Comparison of ENCODE assay signal across 9 mouse cellular contexts in genomic region chr4:151302195-151303126, GRCm38 (mm10).
DNase-seq lines count a peak whose midpoint lies in the region; ATAC-seq and TF ChIP-seq lines count a peak whose summit lies in the region.
"Had no signal": no experiment of that assay in that cellular context is flagged by ENCODE, and none has a peak within 500 bp of the region (broad histone marks: within the 10 kb centered on the region; RNA-seq: fewer than 3 reads in every experiment).

No protein-coding gene starts in this region.

- no peaks in the 10 kb centered on the region for H3K36me3 ChIP-seq in embryonic facial prominence, embryonic 14.5 days (ENCODE audit: control insufficient read depth, insufficient read depth, low read length)
- H3K36me3 ChIP-seq in hindbrain, embryonic 11.5 days (ENCODE audit: control insufficient read depth, insufficient read depth, low read length) = no peaks in the 10 kb centered on the region
- no peaks in the 10 kb centered on the region for H3K36me3 ChIP-seq in limb, embryonic 11.5 days (ENCODE audit: control insufficient read depth, insufficient read depth, low read length)
- no peaks in the 10 kb centered on the region for H3K36me3 ChIP-seq in midbrain, embryonic 15.5 days (replicated peaks)

- TF ChIP-seq CTCF in cerebellum, adult 2 months (IDR thresholded peaks at IDR 0.05; ENCODE audit: borderline replicate concordance, insufficient read depth, low read depth, low read length) = peak; percentile 68

- WGBS in cerebellum, adult 2 months = 32% methylated on average over 11 of the region's 11 CpGs
- WGBS in embryonic facial prominence, embryonic 14.5 days = 16% methylated on average over 10 of the region's 11 CpGs
- 54% methylated on average over 11 of the region's 11 CpGs for WGBS in hindbrain, embryonic 11.5 days
- WGBS in limb, embryonic 11.5 days = 54% methylated on average over 11 of the region's 11 CpGs
- 35% methylated on average over 11 of the region's 11 CpGs for WGBS in midbrain, embryonic 15.5 days

- no peaks in the 10 kb centered on the region for H3K9me3 ChIP-seq in embryonic facial prominence, embryonic 14.5 days (ENCODE audit: control insufficient read depth, low read length)
- H3K9me3 ChIP-seq in hindbrain, embryonic 11.5 days (ENCODE audit: control insufficient read depth, low read length) = no peaks in the 10 kb centered on the region
- no peaks in the 10 kb centered on the region for H3K9me3 ChIP-seq in limb, embryonic 11.5 days (ENCODE audit: control insufficient read depth, low read length)
- H3K9me3 ChIP-seq in midbrain, embryonic 15.5 days = no peaks in the 10 kb centered on the region

- H3K9ac ChIP-seq in embryonic facial prominence, embryonic 14.5 days (ENCODE audit: low read depth, low read length) = no peak overlapping the region
- H3K9ac ChIP-seq in hindbrain, embryonic 11.5 days (ENCODE audit: low read depth, low read length) = no peak overlapping the region
- no peak overlapping the region for H3K9ac ChIP-seq in limb, embryonic 11.5 days (ENCODE audit: low read length)
- H3K9ac ChIP-seq in midbrain, embryonic 15.5 days = no peak overlapping the region

- no peaks in the 10 kb centered on the region for H3K27me3 ChIP-seq in cerebellum, adult 2 months (ENCODE audit: control insufficient read depth, insufficient read depth, low read length)
- H3K27me3 ChIP-seq in embryonic facial prominence, embryonic 14.5 days (replicated peaks; ENCODE audit: control insufficient read depth, insufficient read depth, low read length) = 0 out of 2 replicates have a peak, but pooled peaks cover 9% of the 10 kb centered on the region
- H3K27me3 ChIP-seq in hindbrain, embryonic 11.5 days (ENCODE audit: control insufficient read depth, insufficient read depth, low read length) = no peaks in the 10 kb centered on the region
- 0 out of 2 replicates have a peak, but pooled peaks cover 2% of the 10 kb centered on the region for H3K27me3 ChIP-seq in limb, embryonic 11.5 days (ENCODE audit: control insufficient read depth, insufficient read depth, low read length)
- no peaks in the 10 kb centered on the region for H3K27me3 ChIP-seq in midbrain, embryonic 15.5 days (replicated peaks)
- H3K27me3 ChIP-seq: CH12.LX had no signal

- DNase-seq in cerebellum, adult 2 months = peak; percentile 47 to 64
- DNase-seq in MN1 (ENCODE audit: low spot score) = peak; percentile 82
- peak; percentile 96 for DNase-seq in embryonic facial prominence, embryonic 14.5 days (ENCODE audit: low spot score)
- peak; percentile 77 for DNase-seq in hindbrain, embryonic 11.5 days (ENCODE audit: low spot score)
- peak; percentile 79 for DNase-seq in limb, embryonic 11.5 days (ENCODE audit: low spot score)
- DNase-seq in thymus, postnatal 14 days = peak; percentile 13

- no peak overlapping the region for H3K27ac ChIP-seq in cerebellum, adult 2 months (ENCODE audit: insufficient read depth, low read length)
- peak overlapping the region; percentile 75 for H3K27ac ChIP-seq in embryonic facial prominence, embryonic 14.5 days (replicated peaks; ENCODE audit: low read depth, low read length)
- H3K27ac ChIP-seq in hindbrain, embryonic 11.5 days (ENCODE audit: low read depth, low read length) = no peak overlapping the region
- no peak overlapping the region for H3K27ac ChIP-seq in limb, embryonic 11.5 days (replicated peaks; ENCODE audit: low read depth, low read length)
- peak overlapping the region; percentile 37; the same call in 1 of the 2 replicates for H3K27ac ChIP-seq in midbrain, embryonic 15.5 days

- peaks cover 55% of the 10 kb centered on the region for H3K4me1 ChIP-seq in cerebellum, adult 2 months (ENCODE audit: control insufficient read depth, insufficient read depth, low read length)
- H3K4me1 ChIP-seq in embryonic facial prominence, embryonic 14.5 days (ENCODE audit: control insufficient read depth, insufficient read depth, low read length) = peaks cover 26% of the 10 kb centered on the region
- no peaks in the 10 kb centered on the region; the same call in 1 of the 2 replicates for H3K4me1 ChIP-seq in hindbrain, embryonic 11.5 days (replicated peaks; ENCODE audit: control insufficient read depth, insufficient read depth, low read length)
- 0 out of 2 replicates have a peak, but pooled peaks cover 3% of the 10 kb centered on the region for H3K4me1 ChIP-seq in limb, embryonic 11.5 days (ENCODE audit: control insufficient read depth, insufficient read depth, low read length)
- peaks cover 27% of the 10 kb centered on the region for H3K4me1 ChIP-seq in midbrain, embryonic 15.5 days

- no peak for ATAC-seq in cerebellum, adult (ENCODE audit: insufficient number of reproducible peaks, low FRiP score, low TSS enrichment)
- peak; percentile 90 for ATAC-seq in embryonic facial prominence, embryonic 14.5 days (ENCODE audit: low read depth)
- no peak for ATAC-seq in hindbrain, embryonic 11.5 days (ENCODE audit: low FRiP score)
- peak; percentile 51; the same call in 1 of the 2 replicates for ATAC-seq in limb, embryonic 11.5 days (ENCODE audit: insufficient number of reproducible peaks, low FRiP score, low TSS enrichment, low read depth)
- peak; percentile 51 for ATAC-seq in midbrain, embryonic 15.5 days (replicated peaks)

- H3K4me3 ChIP-seq in cerebellum, adult 2 months (replicated peaks; ENCODE audit: insufficient read depth, low read depth, low read length) = no peak overlapping the region
- no peak overlapping the region for H3K4me3 ChIP-seq in embryonic facial prominence, embryonic 14.5 days (ENCODE audit: low read depth, low read length)
- no peak overlapping the region for H3K4me3 ChIP-seq in hindbrain, embryonic 11.5 days (ENCODE audit: low read depth, low read length)
- no peak overlapping the region for H3K4me3 ChIP-seq in limb, embryonic 11.5 days (ENCODE audit: low read depth, low read length)
- no peak overlapping the region for H3K4me3 ChIP-seq in midbrain, embryonic 15.5 days

- H3K4me2 ChIP-seq in embryonic facial prominence, embryonic 14.5 days (ENCODE audit: low read depth, low read length) = no peak overlapping the region
- no peak overlapping the region for H3K4me2 ChIP-seq in hindbrain, embryonic 11.5 days (replicated peaks; ENCODE audit: low read depth, low read length)
- no peak overlapping the region for H3K4me2 ChIP-seq in limb, embryonic 11.5 days (ENCODE audit: low read depth, severe bottlenecking)
- H3K4me2 ChIP-seq in midbrain, embryonic 15.5 days = no peak overlapping the region

- TF ChIP-seq POLR2A in cerebellum, adult 2 months (IDR thresholded peaks at IDR 0.05; ENCODE audit: borderline replicate concordance, insufficient read depth, low read length) = no peak

Comparison
In these comparisons a context has a peak if more than half of its experiments do, and no peak if none do; other contexts are left out.
1. DNase-seq: peak in every context shown above with its lines; median percentile 96 in embryonic facial prominence, embryonic 14.5 days; 82 in MN1; 79 in limb, embryonic 11.5 days; 77 in hindbrain, embryonic 11.5 days; 56 in cerebellum, adult 2 months; 13 in thymus, postnatal 14 days.
2. H3K27ac ChIP-seq: peak in embryonic facial prominence, embryonic 14.5 days (single experiment) and midbrain, embryonic 15.5 days (single experiment); none in cerebellum, adult 2 months (single experiment), hindbrain, embryonic 11.5 days (single experiment) and limb, embryonic 11.5 days (single experiment).
3. ATAC-seq: peak in embryonic facial prominence, embryonic 14.5 days (single experiment), limb, embryonic 11.5 days (single experiment) and midbrain, embryonic 15.5 days (single experiment); none in cerebellum, adult (single experiment) and hindbrain, embryonic 11.5 days (single experiment).